Mouse (Mus musculus) kidney, adult 2 months (tissue): Measurements from ENCODE around the gene Cerkl.

ENCODE experiments used
- CTCF ChIP-seq: fragments of 200-500 bp; conservative IDR thresholded peaks from 2 replicates; pipeline ENCODE4 v1.5.1; 2011; ENCODE audit warnings: low read depth, mild to moderate bottlenecking, control low read depth, low read length, moderate library complexity, mixed read lengths; ENCODE audit not compliant: insufficient read depth, insufficient read length
- POLR2A ChIP-seq: fragments of 200-500 bp; IDR thresholded peaks from one replicate; pipeline ENCODE4 v1.6.1; 2011; ENCODE audit warnings: low read depth, low read length, control low read depth

DNA sequence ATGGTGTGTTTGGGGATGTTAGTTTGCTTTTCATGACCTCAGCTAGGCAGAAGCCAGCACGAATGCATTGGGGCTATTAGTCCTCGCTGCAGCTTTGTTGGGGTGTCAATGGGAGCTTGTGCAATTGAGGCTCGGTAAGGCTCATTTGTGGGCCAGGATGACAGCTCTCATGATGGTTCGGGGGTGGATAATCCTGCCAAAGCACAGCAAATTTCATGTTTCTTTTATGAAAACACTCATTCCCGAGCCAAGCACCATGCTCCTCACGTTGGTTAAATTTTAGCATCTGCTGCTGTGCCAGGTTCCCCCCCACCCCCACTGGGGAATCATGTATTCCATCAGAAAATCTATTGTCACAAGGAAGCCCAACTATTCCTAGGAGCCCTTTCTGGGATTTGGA, 164.2 kb downstream of the Cerkl start:
- TF ChIP-seq CTCF (no peak), POLR2A (no peak)
